Mouse (Mus musculus): ENCODE measurements at regions not wholly inside any gene's neighbourhood (a gene's known extent, or its start where the extent isn't known, plus 50 kb on each side); places are given as distances from the start of the nearest gene placed in this dataset.

DNA sequence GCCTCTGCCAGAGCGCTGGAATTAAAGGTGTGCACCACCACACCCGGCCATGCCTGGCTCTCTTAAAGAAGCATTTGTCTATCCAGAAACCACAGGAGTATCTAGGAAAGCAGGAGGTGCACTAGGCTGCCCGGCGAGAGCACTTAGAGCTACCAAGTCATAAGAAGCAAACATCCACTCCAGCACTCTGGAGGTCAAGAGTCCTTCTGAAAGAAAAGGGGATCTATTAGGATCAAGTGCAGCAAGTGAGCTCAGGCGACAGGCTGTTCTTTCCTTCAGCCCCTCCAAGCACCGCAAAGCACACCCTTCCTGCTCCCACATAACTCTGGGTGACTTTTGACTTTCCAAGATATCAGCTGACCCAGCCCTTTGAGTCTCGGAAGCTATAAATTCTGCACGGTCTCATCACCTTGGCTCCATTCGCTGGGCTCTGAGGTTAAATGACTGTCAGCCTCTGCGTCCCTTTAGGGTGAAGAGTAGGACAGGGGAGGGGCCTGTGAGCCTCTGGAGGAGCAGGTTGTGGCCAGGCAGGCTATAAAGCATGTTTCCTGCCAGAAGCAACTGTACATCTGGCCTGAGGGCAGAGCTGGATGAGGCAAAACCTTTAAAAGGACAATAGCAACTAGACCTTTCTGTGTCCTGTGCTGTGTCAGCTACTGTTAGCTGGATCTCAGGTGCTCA lies 58.9 kb upstream of the Slc24a4 start:
- Histone ChIP-seq H3K27ac (ENCODE audit: insufficient read depth, low read length) (no peak overlapping the region), H3K27me3 (ENCODE audit: control insufficient read depth, insufficient read depth, low read length) (no peaks in the 10 kb centered on the region; the same call in 1 of the 2 replicates)
- WGBS, result 84% methylated on average over 10 of the region's 10 CpGs

DNA sequence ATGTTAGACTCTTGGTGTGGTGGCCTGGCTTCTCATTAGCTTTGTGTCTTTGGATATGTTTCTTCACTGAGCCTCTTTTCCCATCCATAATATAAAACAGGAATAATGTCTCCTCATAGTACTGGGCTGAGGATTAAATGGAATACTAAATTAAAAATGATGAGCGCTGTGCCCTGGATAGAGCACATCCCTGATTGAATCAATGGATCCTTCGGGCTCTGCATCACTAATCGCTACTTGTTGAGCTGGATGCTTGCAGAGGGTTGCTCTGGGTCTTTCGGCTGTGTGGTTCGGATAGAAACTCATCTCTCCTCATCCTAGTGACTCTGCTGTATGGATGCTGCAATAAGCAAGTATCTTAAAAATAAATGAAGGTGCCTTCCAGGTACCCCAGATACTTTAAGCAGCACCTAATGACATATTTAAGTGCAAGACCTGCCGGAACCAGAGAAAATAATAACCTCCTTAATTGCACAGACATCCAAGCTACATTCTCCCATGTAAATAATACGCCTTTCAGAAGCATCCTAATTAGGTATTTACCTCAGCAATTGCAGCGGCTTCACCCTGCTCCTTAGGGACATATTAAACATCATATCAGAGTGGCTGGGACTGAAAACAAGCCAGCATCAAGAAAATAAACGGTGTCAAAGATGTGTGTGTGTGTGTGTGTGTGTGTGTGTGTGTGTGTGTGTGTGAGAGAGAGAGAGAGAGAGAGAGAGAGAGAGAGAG lies 56.5 kb upstream of the Slc24a4 start:
- Histone ChIP-seq H3K27me3 (ENCODE audit: control insufficient read depth, insufficient read depth, low read length) (no peaks in the 10 kb centered on the region; the same call in 1 of the 2 replicates), H3K4me3 (replicated peaks; ENCODE audit: insufficient read depth, low read depth, low read length) (no peak overlapping the region), H3K27ac (ENCODE audit: insufficient read depth, low read length) (no peak overlapping the region), H3K4me1 (ENCODE audit: control insufficient read depth, insufficient read depth, low read length) (no peaks in the 10 kb centered on the region)
- no peak for DNase-seq
- TF ChIP-seq CTCF (IDR thresholded peaks at IDR 0.05; ENCODE audit: borderline replicate concordance, insufficient read depth, low read depth, low read length) (no peak), POLR2A (IDR thresholded peaks at IDR 0.05; ENCODE audit: borderline replicate concordance, insufficient read depth, low read length) (no peak)
- 85% methylated on average over 9 of the region's 9 CpGs for WGBS

More for the DNA sequence above, 58.9 kb upstream of the Slc24a4 start:
- DNase-seq, result no peak
- no peak overlapping the region for H3K4me3 ChIP-seq (replicated peaks; ENCODE audit: insufficient read depth, low read depth, low read length)
- H3K4me1 ChIP-seq (ENCODE audit: control insufficient read depth, insufficient read depth, low read length), result no peaks in the 10 kb centered on the region
- TF ChIP-seq CTCF (IDR thresholded peaks at IDR 0.05; ENCODE audit: borderline replicate concordance, insufficient read depth, low read depth, low read length) (no peak), POLR2A (IDR thresholded peaks at IDR 0.05; ENCODE audit: borderline replicate concordance, insufficient read depth, low read length) (no peak)

DNA sequence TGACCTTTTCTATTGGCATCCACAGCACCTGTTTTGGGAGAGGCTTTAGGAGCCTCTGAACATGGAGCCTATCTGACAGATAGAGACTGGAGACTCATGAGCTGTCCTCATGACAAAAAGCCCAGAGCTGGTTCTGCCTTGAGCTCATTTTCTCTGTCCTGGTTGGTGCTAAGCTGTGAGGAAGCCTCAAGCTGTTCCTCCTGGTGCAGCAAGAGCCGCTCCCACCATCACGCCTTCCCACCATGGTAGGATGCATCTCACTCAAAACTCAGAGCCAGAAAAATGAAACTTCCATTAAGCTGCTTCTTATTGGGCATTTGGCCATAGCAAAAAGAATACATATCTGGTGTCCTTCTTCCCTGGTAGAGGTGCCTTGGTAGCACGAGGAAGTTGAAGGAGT lies 55.0 kb upstream of the Slc24a4 start:
- Histone ChIP-seq H3K4me1 (ENCODE audit: control insufficient read depth, insufficient read depth, low read length) (no peaks in the 10 kb centered on the region), H3K27ac (ENCODE audit: insufficient read depth, low read length) (no peak overlapping the region), H3K4me3 (replicated peaks; ENCODE audit: insufficient read depth, low read depth, low read length) (no peak overlapping the region), H3K27me3 (ENCODE audit: control insufficient read depth, insufficient read depth, low read length) (no peaks in the 10 kb centered on the region; the same call in 1 of the 2 replicates)
- no peak for DNase-seq
- 94% methylated on average over 3 of the region's 3 CpGs for WGBS
- no peak for TF ChIP-seq POLR2A (IDR thresholded peaks at IDR 0.05; ENCODE audit: borderline replicate concordance, insufficient read depth, low read length)
- no peak for TF ChIP-seq CTCF (IDR thresholded peaks at IDR 0.05; ENCODE audit: borderline replicate concordance, insufficient read depth, low read depth, low read length)

DNA sequence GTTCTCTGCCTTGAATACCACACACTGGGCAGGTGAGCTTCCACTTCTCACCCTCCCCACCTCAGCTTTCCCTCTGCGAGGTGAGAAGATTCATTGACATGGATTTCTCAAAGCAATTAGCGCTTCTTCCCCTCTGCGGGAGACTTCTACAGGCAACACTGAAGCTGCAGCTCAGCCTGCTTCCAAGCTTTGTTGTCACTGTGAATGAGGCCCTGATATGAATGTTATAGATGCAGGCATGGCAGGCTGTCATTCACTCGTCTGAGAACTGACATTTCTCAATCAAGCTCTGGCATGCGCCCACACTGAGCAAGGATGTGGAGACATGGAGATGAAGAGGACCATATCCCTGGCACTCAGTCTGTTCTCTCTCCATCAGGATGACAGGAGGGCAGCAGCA lies 52.2 kb upstream of the Slc24a4 start:
- no peak overlapping the region for H3K4me3 ChIP-seq (replicated peaks; ENCODE audit: insufficient read depth, low read depth, low read length)
- no peak overlapping the region for H3K27ac ChIP-seq (ENCODE audit: insufficient read depth, low read length)
- no peaks in the 10 kb centered on the region for H3K27me3 ChIP-seq (ENCODE audit: control insufficient read depth, insufficient read depth, low read length)
- no peak for DNase-seq
- WGBS, result 63% methylated on average over 5 of the region's 5 CpGs
- TF ChIP-seq CTCF (IDR thresholded peaks at IDR 0.05; ENCODE audit: borderline replicate concordance, insufficient read depth, low read depth, low read length) (no peak), POLR2A (IDR thresholded peaks at IDR 0.05; ENCODE audit: borderline replicate concordance, insufficient read depth, low read length) (no peak)
- no peaks in the 10 kb centered on the region for H3K4me1 ChIP-seq (ENCODE audit: control insufficient read depth, insufficient read depth, low read length)
